Mouse (Mus musculus) cerebellum, postnatal 25 days (tissue): ENCODE measurements around the gene 2700049A03Rik.

Source experiments
- DNase-seq, 2 experiments: peaks; one replicate each; pipeline ENCODE4 v3.0.0; 2021; ENCODE audit warnings: mixed read lengths in 2 of 2

Gene 2700049A03Rik

GRCm38 (mm10) chr12:71274519-71275237 is 138.0 kb downstream of the 2700049A03Rik start:
- peak in 1 of 2 experiments; percentile 9 for DNase-seq

GRCm38 (mm10) chr12:71275906-71276595 is 139.4 kb downstream of the 2700049A03Rik start:
- no peak for DNase-seq

- DNase-seq, result peak; percentile 6 to 14
Measured at GRCm38 (mm10) chr12:71279521-71280262, 143.0 kb downstream of the 2700049A03Rik start.

DNA sequence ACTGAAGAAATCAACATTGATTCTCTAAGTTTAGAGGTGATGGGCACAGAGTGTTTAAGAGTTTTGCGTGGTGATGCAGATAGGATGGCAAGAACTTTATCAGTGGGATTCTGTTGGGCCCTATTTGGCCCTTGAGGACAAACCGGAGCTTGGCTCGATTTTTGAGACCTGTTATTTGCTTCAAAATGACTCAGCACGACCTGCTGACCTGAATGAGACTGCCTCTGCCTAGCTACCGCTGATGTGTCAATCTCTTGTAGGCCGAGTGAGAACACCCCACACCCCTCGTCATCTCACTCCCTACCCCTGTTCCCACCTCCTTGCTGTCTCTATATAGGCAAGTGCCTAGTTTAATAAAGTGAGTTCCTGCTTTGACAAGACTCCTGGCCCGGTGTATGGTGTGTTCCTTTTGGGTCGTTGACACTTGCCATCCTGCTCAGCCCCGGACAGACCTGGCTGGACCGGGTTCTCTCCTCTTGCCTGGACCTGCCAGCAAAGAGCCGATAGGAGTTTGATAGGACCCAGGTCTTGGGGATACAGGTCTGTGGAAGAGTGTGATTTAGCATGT is 144.6 kb downstream of the 2700049A03Rik start:
- no peak for DNase-seq

GRCm38 (mm10) chr12:71285399-71285798 is 148.8 kb downstream of the 2700049A03Rik start:
- no peak for DNase-seq

DNA sequence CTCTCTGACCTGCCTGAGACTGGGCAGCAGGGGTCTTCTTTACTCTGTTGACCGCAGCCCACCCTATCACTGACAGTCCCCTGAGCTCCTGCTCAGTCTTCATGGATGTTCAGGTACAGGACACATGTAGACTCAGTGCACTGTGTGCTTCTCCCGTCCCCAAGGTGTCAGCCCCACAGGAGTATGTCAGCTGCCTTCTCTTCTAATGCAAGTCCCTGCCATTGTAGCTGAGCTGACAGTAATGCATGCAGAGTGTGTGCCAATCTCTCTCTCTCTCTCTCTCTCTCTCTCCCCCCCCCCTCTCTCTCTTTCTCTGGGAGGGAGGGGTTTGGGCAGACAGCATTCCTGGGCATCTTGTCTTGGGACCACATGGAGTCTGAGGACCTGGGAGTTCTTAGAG is 153.8 kb downstream of the 2700049A03Rik start:
- no peak for DNase-seq
